Mouse (Mus musculus): ENCODE results near the gene Dpp6. TPM values are rescaled to one million over a fixed set of nuclear protein-coding genes. Genes with fewer than 3 reads are reported as not detected.

Gene Dpp6
- 87.2 and 100 TPM in 2 replicates for polyA plus RNA-seq (2014; fragmentation: Nextera tagmentation; extraction: Ambion mirVana)

DNA sequence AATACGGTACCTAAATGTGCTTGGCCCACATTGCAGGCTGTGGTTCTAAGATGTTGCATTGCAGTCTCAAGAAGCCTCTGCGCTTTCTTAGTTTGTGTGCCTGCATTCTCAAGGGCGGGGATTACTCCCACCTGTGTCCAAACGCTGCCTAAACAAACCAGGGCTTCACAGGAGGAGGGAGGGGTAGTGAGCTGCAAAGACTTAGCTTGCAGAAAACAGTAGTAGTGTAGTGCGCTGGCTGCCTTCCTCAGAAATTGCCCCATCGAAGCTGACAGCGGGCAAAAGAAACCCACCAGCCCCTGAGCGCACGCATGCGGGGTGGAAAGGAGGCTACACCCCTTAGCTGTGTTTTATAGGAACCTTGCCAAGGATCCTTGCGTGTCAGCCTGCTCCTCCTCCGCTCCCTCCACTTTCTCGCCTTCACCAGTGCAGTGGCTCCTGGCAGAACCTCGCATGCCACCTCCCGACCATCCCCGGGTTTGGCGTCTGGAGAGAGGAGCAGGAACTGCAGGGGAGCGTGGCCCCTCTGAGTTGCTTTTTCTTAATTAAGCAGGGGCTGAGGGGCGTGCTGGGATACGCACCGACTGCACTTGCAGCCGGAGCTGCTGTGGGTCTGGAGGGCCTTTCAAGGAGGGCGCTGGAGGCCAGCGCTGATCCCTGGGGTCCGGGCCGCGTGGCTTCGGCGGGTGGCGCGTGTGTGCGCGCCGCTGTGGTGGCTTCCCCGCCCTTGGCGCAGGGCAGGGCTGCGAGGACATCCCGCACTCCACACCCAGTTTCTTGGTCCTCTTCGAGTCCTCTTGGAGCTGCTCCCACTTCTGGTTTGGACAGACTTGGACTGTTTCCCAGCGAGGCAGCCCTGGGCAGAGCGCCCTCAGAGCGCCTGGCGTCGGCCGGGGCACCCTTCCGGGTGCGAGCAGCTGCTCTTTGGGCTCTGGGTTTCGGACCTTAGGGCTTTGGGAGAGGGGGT is at the start of gene Dpp6:
TSS of gene Dpp6 (plus strand) at position 229 of the 967 bp plus-strand sequence.
- Histone ChIP-seq H3K27me3 (ENCODE audit: control insufficient read depth, insufficient read depth, low read length) (peaks cover 11% of the 10 kb centered on the region), H3K27ac (ENCODE audit: low read depth, low read length) (no peak within 1 kb of the TSS), H3K4me2 (ENCODE audit: low read depth, low read length) (peak within 1 kb of the TSS; percentile 61), H3K9ac (replicated peaks; ENCODE audit: low read depth, low read length) (peak within 1 kb of the TSS; percentile 37; the same call in 1 of the 2 replicates), H3K36me3 (ENCODE audit: control insufficient read depth, insufficient read depth, low read length) (no peaks in the 10 kb centered on the region), H3K4me3 (ENCODE audit: low read depth, low read length) (peak within 1 kb of the TSS; percentile 30), H3K4me1 (ENCODE audit: control insufficient read depth, insufficient read depth, low read length) (no peaks in the 10 kb centered on the region), H3K9me3 (ENCODE audit: control insufficient read depth, low read length) (no peaks in the 10 kb centered on the region)
- 4% methylated on average over 48 of the region's 48 CpGs for WGBS
- peak; percentile 73; the same call in 1 of the 2 replicates for ATAC-seq (ENCODE audit: low read depth)

GRCm38 (mm10) chr5:26783955-26784354 is 33.0 kb upstream of the Dpp6 start:
- ATAC-seq (ENCODE audit: low read depth) = no peak
- WGBS = 83% methylated on average over 3 of the region's 3 CpGs

GRCm38 (mm10) chr5:26795524-26795923 is 21.5 kb upstream of the Dpp6 start:
- no peak overlapping the region for H3K4me2 ChIP-seq (ENCODE audit: low read depth, low read length)
- no peak overlapping the region for H3K9ac ChIP-seq (replicated peaks; ENCODE audit: low read depth, low read length)
- H3K4me3 ChIP-seq (ENCODE audit: low read depth, low read length) = no peak overlapping the region
- 92% methylated on average over 2 of the region's 2 CpGs for WGBS
- ATAC-seq (ENCODE audit: low read depth) = no peak
- H3K27me3 ChIP-seq (ENCODE audit: control insufficient read depth, insufficient read depth, low read length) = no peaks in the 10 kb centered on the region
- H3K9me3 ChIP-seq (ENCODE audit: control insufficient read depth, low read length) = no peaks in the 10 kb centered on the region
- no peak overlapping the region for H3K27ac ChIP-seq (ENCODE audit: low read depth, low read length)
- H3K36me3 ChIP-seq (ENCODE audit: control insufficient read depth, insufficient read depth, low read length) = no peaks in the 10 kb centered on the region
- H3K4me1 ChIP-seq (ENCODE audit: control insufficient read depth, insufficient read depth, low read length) = no peaks in the 10 kb centered on the region

More at GRCm38 (mm10) chr5:26783955-26784354, 33.0 kb upstream of the Dpp6 start:
- Histone ChIP-seq H3K4me1 (ENCODE audit: control insufficient read depth, insufficient read depth, low read length) (no peaks in the 10 kb centered on the region), H3K9me3 (ENCODE audit: control insufficient read depth, low read length) (no peaks in the 10 kb centered on the region), H3K36me3 (ENCODE audit: control insufficient read depth, insufficient read depth, low read length) (no peaks in the 10 kb centered on the region), H3K27ac (ENCODE audit: low read depth, low read length) (no peak overlapping the region), H3K4me3 (ENCODE audit: low read depth, low read length) (no peak overlapping the region), H3K9ac (replicated peaks; ENCODE audit: low read depth, low read length) (no peak overlapping the region), H3K4me2 (ENCODE audit: low read depth, low read length) (no peak overlapping the region), H3K27me3 (ENCODE audit: control insufficient read depth, insufficient read depth, low read length) (no peaks in the 10 kb centered on the region)

- H3K27ac ChIP-seq (ENCODE audit: low read depth, low read length) = no peak overlapping the region
- no peaks in the 10 kb centered on the region for H3K9me3 ChIP-seq (ENCODE audit: control insufficient read depth, low read length)
- H3K27me3 ChIP-seq (ENCODE audit: control insufficient read depth, insufficient read depth, low read length) = no peaks in the 10 kb centered on the region
- no peaks in the 10 kb centered on the region for H3K36me3 ChIP-seq (ENCODE audit: control insufficient read depth, insufficient read depth, low read length)
- H3K4me1 ChIP-seq (ENCODE audit: control insufficient read depth, insufficient read depth, low read length) = no peaks in the 10 kb centered on the region
- 78% methylated on average over 1 of the region's 1 CpGs for WGBS
- no peak overlapping the region for H3K4me2 ChIP-seq (ENCODE audit: low read depth, low read length)
- no peak overlapping the region for H3K4me3 ChIP-seq (ENCODE audit: low read depth, low read length)
- ATAC-seq (ENCODE audit: low read depth) = no peak
- H3K9ac ChIP-seq (replicated peaks; ENCODE audit: low read depth, low read length) = no peak overlapping the region
Observed at GRCm38 (mm10) chr5:26835972-26836371, 19.0 kb downstream of the Dpp6 start.

DNA sequence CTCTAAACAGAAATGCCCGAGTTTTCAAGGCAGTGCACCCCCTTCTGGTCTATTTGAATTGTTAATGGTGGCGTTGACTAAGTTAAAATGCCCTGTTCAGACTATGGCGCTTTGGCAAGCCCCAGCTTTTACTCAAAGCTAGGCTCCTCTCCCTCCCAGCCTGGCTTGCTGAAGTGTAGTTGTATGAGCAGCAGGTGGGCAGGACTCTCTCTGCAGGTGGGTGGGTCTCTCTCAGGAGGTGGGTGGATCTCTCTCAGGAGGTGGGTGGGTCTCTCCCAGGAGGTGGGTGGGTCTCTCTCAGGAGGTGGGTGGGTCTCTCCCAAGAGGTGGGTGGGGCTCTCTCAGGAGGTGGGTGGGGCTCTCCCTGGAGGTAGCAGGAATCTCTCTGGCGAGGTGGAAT is 24.1 kb downstream of the Dpp6 start:
- no peaks in the 10 kb centered on the region for H3K9me3 ChIP-seq (ENCODE audit: control insufficient read depth, low read length)
- WGBS = 25% methylated on average over 4 of the region's 4 CpGs
- ATAC-seq (ENCODE audit: low read depth) = no peak
- no peaks in the 10 kb centered on the region for H3K4me1 ChIP-seq (ENCODE audit: control insufficient read depth, insufficient read depth, low read length)
- H3K36me3 ChIP-seq (ENCODE audit: control insufficient read depth, insufficient read depth, low read length) = no peaks in the 10 kb centered on the region
- no peak overlapping the region for H3K4me2 ChIP-seq (ENCODE audit: low read depth, low read length)
- no peak overlapping the region for H3K4me3 ChIP-seq (ENCODE audit: low read depth, low read length)
- H3K27me3 ChIP-seq (ENCODE audit: control insufficient read depth, insufficient read depth, low read length) = no peaks in the 10 kb centered on the region
- no peak overlapping the region for H3K27ac ChIP-seq (ENCODE audit: low read depth, low read length)
- no peak overlapping the region for H3K9ac ChIP-seq (replicated peaks; ENCODE audit: low read depth, low read length)

GRCm38 (mm10) chr5:26854746-26855145 is 37.7 kb downstream of the Dpp6 start:
- Histone ChIP-seq H3K4me2 (ENCODE audit: low read depth, low read length) (no peak overlapping the region), H3K36me3 (ENCODE audit: control insufficient read depth, insufficient read depth, low read length) (no peaks in the 10 kb centered on the region), H3K27me3 (ENCODE audit: control insufficient read depth, insufficient read depth, low read length) (no peaks in the 10 kb centered on the region), H3K9ac (replicated peaks; ENCODE audit: low read depth, low read length) (no peak overlapping the region), H3K27ac (ENCODE audit: low read depth, low read length) (no peak overlapping the region), H3K4me3 (ENCODE audit: low read depth, low read length) (no peak overlapping the region), H3K9me3 (ENCODE audit: control insufficient read depth, low read length) (no peaks in the 10 kb centered on the region), H3K4me1 (ENCODE audit: control insufficient read depth, insufficient read depth, low read length) (no peaks in the 10 kb centered on the region)
- WGBS = 65% methylated on average over 4 of the region's 4 CpGs
- no peak for ATAC-seq (ENCODE audit: low read depth)

GRCm38 (mm10) chr5:26875449-26875848 is 58.4 kb downstream of the Dpp6 start:
- no peaks in the 10 kb centered on the region for H3K9me3 ChIP-seq (ENCODE audit: control insufficient read depth, low read length)
- H3K4me3 ChIP-seq (ENCODE audit: low read depth, low read length) = no peak overlapping the region
- H3K27me3 ChIP-seq (ENCODE audit: control insufficient read depth, insufficient read depth, low read length) = no peaks in the 10 kb centered on the region
- no peak overlapping the region for H3K4me2 ChIP-seq (ENCODE audit: low read depth, low read length)
- H3K4me1 ChIP-seq (ENCODE audit: control insufficient read depth, insufficient read depth, low read length) = no peaks in the 10 kb centered on the region
- ATAC-seq (ENCODE audit: low read depth) = no peak
- H3K9ac ChIP-seq (replicated peaks; ENCODE audit: low read depth, low read length) = no peak overlapping the region
- H3K27ac ChIP-seq (ENCODE audit: low read depth, low read length) = no peak overlapping the region
- no peaks in the 10 kb centered on the region for H3K36me3 ChIP-seq (ENCODE audit: control insufficient read depth, insufficient read depth, low read length)

DNA sequence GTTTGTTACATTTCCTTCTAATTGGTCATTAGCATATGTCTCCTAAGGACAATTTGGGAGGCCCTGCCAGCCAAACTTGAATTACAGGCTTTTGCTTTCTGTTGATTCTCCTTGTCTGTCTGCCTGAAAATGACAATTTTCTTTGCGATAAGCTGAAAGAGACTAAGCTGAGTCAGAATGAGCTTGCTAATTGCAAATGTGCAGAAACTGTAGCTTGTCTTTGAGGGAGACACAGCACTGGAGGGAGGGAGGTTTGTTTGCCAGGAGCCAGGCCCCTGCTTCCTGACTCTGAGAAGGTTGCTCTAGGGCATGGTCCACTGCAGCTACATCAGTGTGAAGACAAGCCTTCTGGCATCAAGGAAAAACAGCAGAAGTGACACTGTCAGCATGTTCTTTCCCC is 70.5 kb downstream of the Dpp6 start:
- H3K27ac ChIP-seq (ENCODE audit: low read depth, low read length) = no peak overlapping the region
- H3K9ac ChIP-seq (replicated peaks; ENCODE audit: low read depth, low read length) = no peak overlapping the region
- no peak for ATAC-seq (ENCODE audit: low read depth)
- H3K36me3 ChIP-seq (ENCODE audit: control insufficient read depth, insufficient read depth, low read length) = no peaks in the 10 kb centered on the region
- no peak overlapping the region for H3K4me3 ChIP-seq (ENCODE audit: low read depth, low read length)
- no peaks in the 10 kb centered on the region for H3K9me3 ChIP-seq (ENCODE audit: control insufficient read depth, low read length)
- no peaks in the 10 kb centered on the region for H3K27me3 ChIP-seq (ENCODE audit: control insufficient read depth, insufficient read depth, low read length)
- H3K4me1 ChIP-seq (ENCODE audit: control insufficient read depth, insufficient read depth, low read length) = no peaks in the 10 kb centered on the region
- no peak overlapping the region for H3K4me2 ChIP-seq (ENCODE audit: low read depth, low read length)
- 76% methylated on average over 1 of the region's 1 CpGs for WGBS

GRCm38 (mm10) chr5:26888080-26888479 is 71.1 kb downstream of the Dpp6 start:
- Histone ChIP-seq H3K27me3 (ENCODE audit: control insufficient read depth, insufficient read depth, low read length) (no peaks in the 10 kb centered on the region), H3K4me3 (ENCODE audit: low read depth, low read length) (no peak overlapping the region), H3K27ac (ENCODE audit: low read depth, low read length) (no peak overlapping the region), H3K9ac (replicated peaks; ENCODE audit: low read depth, low read length) (no peak overlapping the region), H3K9me3 (ENCODE audit: control insufficient read depth, low read length) (no peaks in the 10 kb centered on the region), H3K4me2 (ENCODE audit: low read depth, low read length) (no peak overlapping the region), H3K4me1 (ENCODE audit: control insufficient read depth, insufficient read depth, low read length) (no peaks in the 10 kb centered on the region), H3K36me3 (ENCODE audit: control insufficient read depth, insufficient read depth, low read length) (no peaks in the 10 kb centered on the region)
- no peak for ATAC-seq (ENCODE audit: low read depth)
- WGBS = 94% methylated on average over 4 of the region's 4 CpGs
